Mouse (Mus musculus) G1E (cell line): Measurements from ENCODE around the gene Pmis2. TPM values are rescaled to one million over a fixed set of nuclear protein-coding genes. Genes with fewer than 3 reads are reported as not detected.

Experiments used
- ATAC-seq: 2 replicates; pipeline ENCODE4 v1.8.0; 2016; ENCODE audit warnings: mild to moderate bottlenecking; ENCODE audit not compliant: insufficient number of reproducible peaks, poor library complexity, low FRiP score, severe bottlenecking; ENCODE audit errors: extremely low read depth
- DNase-seq: peaks from one replicate; pipeline ENCODE4 v3.0.0; 2012; ENCODE audit warnings: low spot score
- H3K27me3 ChIP-seq: 2 replicates; pipeline ENCODE4 v1.6.1; 2012; ENCODE audit warnings: mild to moderate bottlenecking, low read length, inconsistent platforms; ENCODE audit not compliant: insufficient read depth
- H3K36me3 ChIP-seq: replicated peaks from 2 replicates; pipeline ENCODE3; 2012; ENCODE audit warnings: mild to moderate bottlenecking, inconsistent platforms
- H3K4me1 ChIP-seq: 2 replicates; pipeline ENCODE4 v1.6.1; 2012; ENCODE audit warnings: low read depth, low read length, inconsistent platforms, mixed read lengths; ENCODE audit not compliant: insufficient read depth
- H3K4me3 ChIP-seq: 2 replicates; pipeline ENCODE4 v1.5.1; 2012; ENCODE audit warnings: low read depth, mild to moderate bottlenecking, inconsistent platforms, low read length, moderate library complexity, mixed read lengths
- H3K9me3 ChIP-seq: replicated peaks from 2 replicates; pipeline ENCODE4 v1.6.1; 2012; ENCODE audit warnings: inconsistent platforms
- CTCF ChIP-seq: IDR thresholded peaks from 2 replicates; pipeline ENCODE4 v1.5.1; 2012; ENCODE audit warnings: low read depth, low read length, inconsistent platforms, mixed read lengths
- GATA1 ChIP-seq: IDR thresholded peaks from 2 replicates; pipeline ENCODE4 v1.6.1; 2012; ENCODE audit warnings: borderline replicate concordance, low read length, inconsistent platforms, mixed read lengths
- GATA2 ChIP-seq: IDR thresholded peaks from 2 replicates; pipeline ENCODE4 v1.6.1; 2012; ENCODE audit warnings: low read depth, low read length, inconsistent platforms, borderline replicate concordance
- POLR2AphosphoS5 ChIP-seq: IDR thresholded peaks from 2 replicates; pipeline ENCODE4 v1.6.1; 2012; ENCODE audit warnings: low read depth, low read length, inconsistent platforms; ENCODE audit not compliant: insufficient replicate concordance
- TAL1 ChIP-seq: conservative IDR thresholded peaks from 2 replicates; pipeline ENCODE4 v1.6.1; 2012; ENCODE audit warnings: low read depth, low read length, inconsistent platforms, mixed read lengths
- polyA plus RNA-seq: library from polyadenylated mRNA; stranded (reverse); fragments of >175 nt; gene quantifications from 2 replicates; pipeline ENCODE4 v1.2.3, GENCODE M21; 2012
- total RNA-seq, 2 experiments: library from RNA; stranded (forward) in 1 of 2; stranded (reverse) in 1 of 2; fragments of 200-1000 nt in 1 of 2; fragments of >200 nt in 1 of 2; fragmentation: Nextera tagmentation in 1 of 2; gene quantifications; 2 replicates each; pipeline ENCODE4 v1.2.3; 2014 to 2017

The Pmis2 gene
- total and polyA plus RNA-seq, 3 experiments, result not detected

DNA sequence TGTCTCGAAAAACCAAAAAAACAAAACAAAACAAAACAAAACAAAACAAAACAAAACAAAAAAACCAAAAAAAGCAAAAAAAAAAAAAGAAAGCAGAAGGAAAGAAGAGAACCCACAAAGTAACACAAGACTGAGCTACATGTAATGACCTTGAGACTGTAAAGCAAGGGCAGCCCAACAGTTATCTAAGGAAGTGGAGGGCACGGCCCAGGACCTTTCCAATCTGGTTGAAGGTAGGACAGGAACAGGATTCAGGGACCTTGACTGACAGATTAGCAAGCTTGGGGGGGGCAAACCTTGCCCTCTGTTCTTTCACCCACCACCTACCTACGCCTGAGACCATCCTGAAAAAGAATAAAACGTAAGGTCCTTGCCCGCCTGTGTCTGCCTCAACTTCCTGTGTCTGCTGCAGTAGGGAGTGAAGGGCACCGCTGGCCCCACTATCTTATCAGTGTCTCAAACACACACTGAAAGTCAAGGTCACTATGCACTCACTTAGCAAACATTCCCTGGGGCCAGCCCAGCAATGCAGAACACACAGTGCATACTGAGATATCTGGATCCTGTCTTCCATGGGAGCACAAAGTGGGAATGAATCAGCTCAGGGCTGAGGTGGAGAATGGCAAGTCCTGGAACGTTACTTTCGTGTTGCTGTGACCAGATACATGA lies 34.9 kb upstream of the Pmis2 start:
- no peaks in the 10 kb centered on the region for H3K36me3 ChIP-seq
- peaks cover 4% of the 10 kb centered on the region; the same call in 1 of the 2 replicates for H3K4me1 ChIP-seq
- no peaks in the 10 kb centered on the region for H3K9me3 ChIP-seq
- ATAC-seq (peak; percentile 28), DNase-seq (no peak)
- H3K27me3 ChIP-seq, result peaks cover 15% of the 10 kb centered on the region
- TF ChIP-seq GATA2, result no peak
- TF ChIP-seq POLR2AphosphoS5, result no peak
- TF ChIP-seq CTCF, result no peak
- H3K4me3 ChIP-seq, result no peak overlapping the region

DNA sequence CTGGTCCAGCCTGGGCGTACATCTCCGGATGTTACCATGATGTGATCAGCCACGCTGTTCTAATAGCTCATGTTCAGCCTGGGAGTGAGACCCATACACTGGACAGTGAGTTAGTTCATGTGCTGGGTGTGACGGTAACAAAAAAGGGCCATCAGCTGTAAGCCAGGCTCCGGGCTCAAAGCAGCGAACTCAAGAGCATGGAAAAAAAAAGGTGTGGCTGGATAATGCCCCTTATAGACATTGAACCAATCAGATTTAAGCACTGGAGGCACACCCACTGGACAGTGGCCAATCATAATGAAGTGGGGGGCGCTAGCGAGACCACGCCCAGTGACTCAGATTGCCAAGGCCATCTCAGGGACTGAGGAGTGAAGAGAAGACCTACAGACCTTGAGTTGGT lies 27.2 kb upstream of the Pmis2 start, which contains the start of gene 2200002J24Rik:
2200002J24Rik (plus strand) TSS at position 338 of the 400 bp plus-strand sequence.
- H3K27me3 ChIP-seq, result peaks cover 3% of the 10 kb centered on the region; the same call in 1 of the 2 replicates
- DNase-seq (peak; percentile 27), ATAC-seq (peak; percentile 54)
- no peaks in the 10 kb centered on the region for H3K36me3 ChIP-seq
- peaks cover 4% of the 10 kb centered on the region; the same call in 1 of the 2 replicates for H3K4me1 ChIP-seq
- TF ChIP-seq GATA1 (no peak), GATA2 (no peak), POLR2AphosphoS5 (no peak), TAL1 (no peak), CTCF (no peak)
- H3K9me3 ChIP-seq, result no peaks in the 10 kb centered on the region
- H3K4me3 ChIP-seq, result no peak within 1 kb of the TSS

DNA sequence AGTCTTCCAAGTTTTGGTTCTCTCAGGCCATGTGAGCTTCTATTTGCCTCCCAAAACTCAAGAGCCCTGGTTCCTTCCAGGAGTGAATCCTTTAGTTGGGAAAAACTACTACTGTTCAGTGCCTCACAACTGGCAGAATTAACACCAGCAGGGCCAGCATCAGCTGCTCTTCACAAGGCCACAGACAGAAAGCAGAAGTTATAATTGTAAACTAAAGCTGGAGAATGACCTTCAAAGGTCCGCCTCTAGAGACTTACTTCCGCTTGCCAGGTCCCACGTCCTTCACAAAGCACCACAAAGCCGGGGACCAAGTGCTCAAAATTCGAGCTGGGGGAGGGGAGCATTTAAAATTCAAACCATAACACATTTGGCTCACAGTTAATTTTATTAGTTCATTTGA lies 26.7 kb upstream of the Pmis2 start:
- H3K9me3 ChIP-seq, result no peaks in the 10 kb centered on the region

DNA sequence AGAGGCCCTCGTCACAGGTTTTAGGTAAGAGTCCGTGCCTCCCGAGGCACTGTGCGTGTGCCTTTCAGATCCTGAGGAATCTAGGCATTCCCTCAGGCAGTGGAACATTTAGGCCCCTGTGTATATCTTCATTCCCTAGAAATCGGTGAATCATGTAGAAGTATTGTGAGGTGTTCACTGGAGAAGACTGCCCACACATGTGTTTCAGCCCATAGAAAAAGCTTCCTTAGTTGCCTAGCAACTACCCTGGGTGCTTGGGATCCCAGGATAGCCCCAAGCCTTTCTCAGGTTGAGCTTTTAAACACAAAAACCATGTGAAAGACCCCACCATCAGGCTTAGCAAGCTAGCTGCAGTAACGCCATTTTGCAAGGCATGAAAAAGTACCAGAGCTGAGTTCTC lies 16.9 kb upstream of the Pmis2 start:
- Histone ChIP-seq H3K4me1 (no peaks in the 10 kb centered on the region), H3K4me3 (no peak overlapping the region), H3K9me3 (no peaks in the 10 kb centered on the region), H3K36me3 (no peaks in the 10 kb centered on the region), H3K27me3 (peaks cover 8% of the 10 kb centered on the region)
- ATAC-seq, result no peak
- no peak for DNase-seq
- TF ChIP-seq CTCF, result no peak
- no peak for TF ChIP-seq GATA2
- TF ChIP-seq GATA1, result no peak
- no peak for TF ChIP-seq POLR2AphosphoS5
- TF ChIP-seq TAL1, result no peak

More for the DNA sequence above, 26.7 kb upstream of the Pmis2 start:
- Histone ChIP-seq H3K4me3 (no peak overlapping the region), H3K4me1 (peaks cover 4% of the 10 kb centered on the region; the same call in 1 of the 2 replicates), H3K36me3 (no peaks in the 10 kb centered on the region), H3K27me3 (peaks cover 3% of the 10 kb centered on the region; the same call in 1 of the 2 replicates)
- ATAC-seq, result no peak; the same call in 1 of the 2 replicates
- TF ChIP-seq TAL1, result no peak
- no peak for TF ChIP-seq GATA1
- TF ChIP-seq POLR2AphosphoS5, result no peak
- no peak for TF ChIP-seq CTCF
- no peak for TF ChIP-seq GATA2
- no peak for DNase-seq

DNA sequence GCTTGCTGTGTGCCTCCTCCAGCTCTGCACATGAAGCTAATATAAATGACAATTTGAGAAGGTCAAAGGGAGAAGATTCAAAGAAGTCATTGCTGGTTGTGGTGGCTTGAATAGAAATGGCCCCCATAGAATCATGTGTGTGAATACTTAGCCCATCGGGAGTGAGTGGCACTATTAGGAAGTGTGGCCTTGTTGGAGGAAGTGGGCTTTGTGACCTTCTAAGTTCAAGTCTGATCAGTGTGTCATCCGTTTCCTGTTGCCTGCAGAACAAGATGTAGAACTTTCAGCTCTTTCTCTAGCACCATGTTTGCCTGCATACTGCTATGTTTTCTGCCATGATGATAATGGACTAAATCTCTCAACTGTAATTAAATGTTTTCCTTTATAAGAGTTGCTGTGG lies 12.0 kb upstream of the Pmis2 start:
- no peaks in the 10 kb centered on the region for H3K9me3 ChIP-seq
- peaks cover 19% of the 10 kb centered on the region for H3K27me3 ChIP-seq
- no peak overlapping the region for H3K4me3 ChIP-seq
- H3K4me1 ChIP-seq, result no peaks in the 10 kb centered on the region
- no peak for ATAC-seq
- TF ChIP-seq CTCF (no peak), TAL1 (no peak), GATA2 (no peak)
- no peak for DNase-seq
- no peaks in the 10 kb centered on the region for H3K36me3 ChIP-seq

DNA sequence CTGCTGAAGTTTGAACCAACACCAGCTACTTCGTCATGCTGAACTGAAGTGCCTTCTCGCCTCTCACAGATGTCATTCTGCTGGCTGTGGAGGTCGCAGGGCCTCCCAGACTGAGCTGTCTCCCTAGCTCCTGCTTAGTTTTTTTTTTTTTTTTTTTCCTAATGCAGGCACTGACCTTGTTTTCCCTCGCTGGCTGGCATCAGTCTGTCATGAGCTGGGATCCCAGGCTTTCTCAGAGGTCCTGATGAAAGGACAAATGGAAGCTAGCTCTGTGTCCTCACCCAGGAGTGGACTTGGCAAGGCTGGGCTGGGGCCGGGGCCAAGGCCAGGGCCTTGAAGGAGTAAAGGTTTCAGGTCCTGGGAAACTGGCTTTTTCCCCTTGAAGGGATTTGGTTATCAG lies 10.5 kb upstream of the Pmis2 start:
- TF ChIP-seq GATA2, result no peak
- no peak for TF ChIP-seq POLR2AphosphoS5
- TF ChIP-seq CTCF, result no peak
- no peak for TF ChIP-seq TAL1
- no peak for TF ChIP-seq GATA1
- peaks cover 14% of the 10 kb centered on the region; the same call in 1 of the 2 replicates for H3K27me3 ChIP-seq
- ATAC-seq, result no peak

More for the DNA sequence above, 10.5 kb upstream of the Pmis2 start:
- no peaks in the 10 kb centered on the region for H3K4me1 ChIP-seq
- H3K4me3 ChIP-seq, result no peak overlapping the region
- DNase-seq, result no peak
- no peaks in the 10 kb centered on the region for H3K36me3 ChIP-seq
- H3K9me3 ChIP-seq, result no peaks in the 10 kb centered on the region
